Mouse (Mus musculus) neural tube, embryonic 11.5 days (tissue): ENCODE data around the gene Fryl. TPM values are rescaled to one million over a fixed set of nuclear protein-coding genes. Genes with fewer than 3 reads are reported as not detected.

ENCODE experiments used
- ATAC-seq: fragments of 200-750 bp; cut with Nextera tagmentation; 2 replicates; pipeline ENCODE4 v1.8.0; 2017; ENCODE audit warnings: moderate number of reproducible peaks, mild to moderate bottlenecking, moderate TSS enrichment, moderate library complexity; ENCODE audit not compliant: insufficient read depth, low FRiP score, low TSS enrichment
- DNase-seq: peaks from one replicate; pipeline ENCODE4 v3.0.0-alpha.2; 2015; ENCODE audit warnings: low spot score
- H3K27ac ChIP-seq: fragments of 300-500 bp; sonication (generic); 2 replicates; pipeline ENCODE4 v1.5.1; 2014; ENCODE audit warnings: low read depth, mild to moderate bottlenecking, low read length
- H3K27me3 ChIP-seq: fragments of 300-500 bp; sonication (generic); 2 replicates; pipeline ENCODE4 v1.6.1; 2014; ENCODE audit warnings: mild to moderate bottlenecking, low read length, mixed read lengths; ENCODE audit not compliant: control insufficient read depth, insufficient read depth
- H3K36me3 ChIP-seq: fragments of 300-500 bp; sonication (generic); 2 replicates; pipeline ENCODE4 v1.6.1; 2014; ENCODE audit warnings: mild to moderate bottlenecking, low read length, moderate library complexity, mixed read lengths; ENCODE audit not compliant: control insufficient read depth, insufficient read depth
- H3K4me1 ChIP-seq: fragments of 300-500 bp; sonication (generic); 2 replicates; pipeline ENCODE4 v1.6.1; 2014; ENCODE audit warnings: low read length, mixed read lengths; ENCODE audit not compliant: control insufficient read depth, insufficient read depth
- H3K4me2 ChIP-seq: fragments of 300-500 bp; sonication (generic); 2 replicates; pipeline ENCODE4 v1.6.1; 2014; ENCODE audit warnings: low read depth, mild to moderate bottlenecking, moderate library complexity
- H3K4me3 ChIP-seq: fragments of 300-500 bp; sonication (generic); 2 replicates; pipeline ENCODE4 v1.5.1; 2014; ENCODE audit warnings: low read depth, low read length
- H3K9ac ChIP-seq: fragments of 300-500 bp; sonication (generic); 2 replicates; pipeline ENCODE4 v1.6.1; 2014; ENCODE audit warnings: mild to moderate bottlenecking, low read length
- H3K9me3 ChIP-seq: fragments of 300-500 bp; sonication (generic); 2 replicates; pipeline ENCODE4 v1.6.1; 2016; ENCODE audit warnings: low read length; ENCODE audit not compliant: control insufficient read depth
- WGBS: fragments of 180-500 bp; shearing (Covaris S2); extraction: QIAGEN DNeasy Blood & Tissue Kit; methylation state at CpG from one replicate; pipeline ENCODE4 v1.1.7; 2014; 5-methylcytosine and 5-hydroxymethylcytosine counted together
- polyA plus RNA-seq: library from polyadenylated mRNA; unstranded; fragments of >200 nt; fragmentation: Nextera tagmentation; extraction: Ambion mirVana; gene quantifications from 2 replicates; pipeline ENCODE4 v1.2.1, GENCODE M21; 2014

Gene Fryl
- polyA plus RNA-seq, 1 experiment from 2014 or later = 41.7 TPM

DNA sequence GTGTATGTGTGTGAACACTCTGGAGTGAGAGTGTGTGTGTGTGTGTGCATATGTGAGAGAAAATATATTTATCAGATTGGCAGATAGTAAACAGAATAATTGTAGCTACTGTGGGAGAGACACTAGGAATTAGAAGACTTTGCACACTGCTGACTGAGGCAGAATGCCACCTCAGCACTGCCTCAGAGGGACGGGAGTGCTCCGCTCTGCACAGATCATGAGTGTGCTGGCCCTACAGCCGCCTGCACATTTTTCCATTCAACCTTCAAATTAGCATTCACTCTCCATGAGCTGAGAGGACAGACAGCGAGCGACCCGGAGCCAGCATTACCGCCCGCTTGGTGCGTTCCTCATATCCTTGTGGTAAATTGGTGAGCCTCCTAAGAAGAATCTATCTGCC lies 96.0 kb downstream of the Fryl start:
- 80% methylated on average over 9 of the region's 9 CpGs for WGBS
- Histone ChIP-seq H3K4me1 (0 out of 2 replicates have a peak, but pooled peaks cover 2% of the 10 kb centered on the region), H3K9ac (no peak overlapping the region), H3K36me3 (no peaks in the 10 kb centered on the region), H3K27ac (no peak overlapping the region), H3K4me3 (no peak overlapping the region), H3K4me2 (no peak overlapping the region), H3K27me3 (no peaks in the 10 kb centered on the region), H3K9me3 (no peaks in the 10 kb centered on the region)
- DNase-seq (no peak), ATAC-seq (no peak)

DNA sequence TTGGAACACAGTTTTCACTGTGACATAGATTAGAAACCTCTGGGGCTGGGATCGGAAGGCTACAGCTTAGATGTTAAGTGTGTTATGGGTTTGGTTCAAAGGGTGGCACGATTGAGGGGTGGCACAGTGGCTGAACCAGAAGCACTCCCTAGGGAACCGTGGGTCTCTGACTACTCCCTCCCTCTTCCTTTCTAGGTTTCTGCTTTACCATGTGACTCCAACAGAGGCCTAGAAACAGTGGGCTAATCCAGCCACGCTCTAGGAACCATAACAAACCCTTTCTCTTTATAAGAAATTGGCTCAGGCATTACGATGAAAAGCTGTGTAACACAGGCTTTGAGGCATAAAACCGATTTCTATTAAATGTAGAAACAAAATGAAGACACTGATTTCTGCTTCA lies 98.9 kb downstream of the Fryl start:
- no peaks in the 10 kb centered on the region for H3K36me3 ChIP-seq
- no peak overlapping the region for H3K4me2 ChIP-seq
- H3K9ac ChIP-seq = no peak overlapping the region
- DNase-seq = no peak
- no peaks in the 10 kb centered on the region for H3K4me1 ChIP-seq
- no peak overlapping the region for H3K27ac ChIP-seq
- 88% methylated on average over 6 of the region's 6 CpGs for WGBS
- H3K27me3 ChIP-seq = no peaks in the 10 kb centered on the region
- no peak for ATAC-seq
- H3K4me3 ChIP-seq = no peak overlapping the region
- no peaks in the 10 kb centered on the region for H3K9me3 ChIP-seq

GRCm38 (mm10) chr5:73157009-73157408 lies 99.4 kb downstream of the Fryl start:
- Histone ChIP-seq H3K27me3 (no peaks in the 10 kb centered on the region), H3K9ac (no peak overlapping the region), H3K4me1 (no peaks in the 10 kb centered on the region), H3K27ac (no peak overlapping the region), H3K36me3 (no peaks in the 10 kb centered on the region), H3K4me3 (no peak overlapping the region), H3K9me3 (no peaks in the 10 kb centered on the region), H3K4me2 (no peak overlapping the region)
- no peak for ATAC-seq
- no peak for DNase-seq
- WGBS = 90% methylated on average over 5 of the region's 5 CpGs

- Histone ChIP-seq H3K9ac (no peak overlapping the region), H3K27me3 (no peaks in the 10 kb centered on the region), H3K4me1 (no peaks in the 10 kb centered on the region), H3K4me3 (no peak overlapping the region), H3K36me3 (no peaks in the 10 kb centered on the region), H3K4me2 (no peak overlapping the region), H3K27ac (no peak overlapping the region), H3K9me3 (no peaks in the 10 kb centered on the region)
- DNase-seq (no peak), ATAC-seq (no peak)
- WGBS = 87% methylated on average over 15 of the region's 15 CpGs
Measured at GRCm38 (mm10) chr5:73156226-73156926, 100.0 kb downstream of the Fryl start.

- H3K9me3 ChIP-seq = no peaks in the 10 kb centered on the region
- DNase-seq (no peak), ATAC-seq (no peak)
- 93% methylated on average over 14 of the region's 14 CpGs for WGBS
- H3K27me3 ChIP-seq = no peaks in the 10 kb centered on the region
- H3K36me3 ChIP-seq = no peaks in the 10 kb centered on the region
- H3K27ac ChIP-seq = no peak overlapping the region
- H3K4me1 ChIP-seq = 0 out of 2 replicates have a peak, but pooled peaks cover 2% of the 10 kb centered on the region
- no peak overlapping the region for H3K4me3 ChIP-seq
- no peak overlapping the region for H3K9ac ChIP-seq
- H3K4me2 ChIP-seq = no peak overlapping the region
Measured at GRCm38 (mm10) chr5:73153802-73154465, 102.5 kb downstream of the Fryl start.

- no peak overlapping the region for H3K9ac ChIP-seq
Measured at GRCm38 (mm10) chr5:73152206-73152605, 104.2 kb downstream of the Fryl start.

DNA sequence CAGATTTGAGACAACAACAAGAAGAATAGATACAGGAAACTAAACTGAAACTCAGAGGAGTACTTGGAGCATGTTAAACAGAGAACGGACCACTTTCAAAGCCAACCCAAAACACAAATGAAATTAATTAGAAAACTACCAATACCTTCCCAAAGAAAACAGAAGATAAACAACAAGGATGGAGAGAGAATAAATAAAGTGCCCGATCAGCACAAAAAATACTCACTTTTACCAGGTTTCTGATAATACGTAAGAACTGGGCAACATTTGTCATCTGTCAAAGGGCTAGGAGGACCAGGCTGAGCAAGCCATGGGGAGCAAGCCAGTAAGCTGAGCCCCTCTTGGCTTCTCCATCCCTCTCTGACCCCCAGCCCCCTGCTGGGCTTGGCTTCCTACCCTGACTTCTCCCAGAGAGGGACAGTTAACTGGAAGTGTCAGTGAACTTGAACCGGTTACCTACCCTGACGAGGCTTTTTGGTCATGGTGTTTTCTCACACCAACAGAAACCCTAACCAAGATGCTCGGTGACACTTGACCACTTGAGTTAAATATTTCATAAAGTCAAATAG lies 105.5 kb downstream of the Fryl start:
- Histone ChIP-seq H3K9ac (no peak overlapping the region), H3K27me3 (no peaks in the 10 kb centered on the region), H3K27ac (no peak overlapping the region), H3K4me2 (no peak overlapping the region), H3K9me3 (no peaks in the 10 kb centered on the region), H3K4me3 (no peak overlapping the region), H3K4me1 (0 out of 2 replicates have a peak, but pooled peaks cover 2% of the 10 kb centered on the region), H3K36me3 (0 out of 2 replicates have a peak, but pooled peaks cover 2% of the 10 kb centered on the region)
- WGBS = 81% methylated on average over 6 of the region's 6 CpGs
- DNase-seq (no peak), ATAC-seq (no peak)

More at GRCm38 (mm10) chr5:73152206-73152605, 104.2 kb downstream of the Fryl start:
- Histone ChIP-seq H3K4me1 (0 out of 2 replicates have a peak, but pooled peaks cover 2% of the 10 kb centered on the region), H3K36me3 (0 out of 2 replicates have a peak, but pooled peaks cover 2% of the 10 kb centered on the region), H3K4me2 (no peak overlapping the region), H3K9me3 (no peaks in the 10 kb centered on the region), H3K27ac (no peak overlapping the region), H3K4me3 (no peak overlapping the region), H3K27me3 (no peaks in the 10 kb centered on the region)
- no peak for DNase-seq
- no peak for ATAC-seq

DNA sequence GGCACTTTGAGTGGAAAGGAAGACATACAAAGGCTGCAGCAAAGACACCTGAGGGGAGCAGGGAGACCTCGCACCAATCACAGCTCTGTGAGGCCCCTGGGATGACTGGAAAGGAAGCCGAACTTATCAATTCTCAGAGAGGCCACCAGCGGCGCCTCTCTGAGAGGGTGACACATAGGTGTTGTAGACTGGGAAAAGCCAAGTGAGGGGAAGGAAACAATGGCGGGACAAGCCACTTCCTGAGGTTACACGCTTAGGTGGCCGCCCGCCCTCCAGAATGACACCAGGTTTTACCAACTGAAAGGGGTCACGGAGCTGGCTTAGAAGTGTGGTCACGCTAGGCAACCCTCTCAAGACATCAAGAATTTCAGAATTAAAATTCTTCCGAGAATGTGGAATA lies 111.4 kb downstream of the Fryl start:
- no peaks in the 10 kb centered on the region for H3K9me3 ChIP-seq
- no peak overlapping the region for H3K9ac ChIP-seq
- H3K4me2 ChIP-seq = no peak overlapping the region
- no peak overlapping the region for H3K4me3 ChIP-seq
- H3K27ac ChIP-seq = no peak overlapping the region
- 92% methylated on average over 11 of the region's 11 CpGs for WGBS
- H3K4me1 ChIP-seq = 0 out of 2 replicates have a peak, but pooled peaks cover 2% of the 10 kb centered on the region
- H3K27me3 ChIP-seq = no peaks in the 10 kb centered on the region
- ATAC-seq = no peak
- 0 out of 2 replicates have a peak, but pooled peaks cover 2% of the 10 kb centered on the region for H3K36me3 ChIP-seq
- DNase-seq = no peak
